Mouse (Mus musculus): ENCODE data around the gene Plcl2. TPM values are rescaled to one million over a fixed set of nuclear protein-coding genes. Genes with fewer than 3 reads are reported as not detected.
"Not testable (repeated sequence)": the region's sequence is repeated elsewhere in the genome, so short reads cannot be mapped to it uniquely, and the experiment has no call there.

Gene Plcl2
- polyA plus RNA-seq, 1 experiment from 2014 or later = 4.8 TPM

DNA sequence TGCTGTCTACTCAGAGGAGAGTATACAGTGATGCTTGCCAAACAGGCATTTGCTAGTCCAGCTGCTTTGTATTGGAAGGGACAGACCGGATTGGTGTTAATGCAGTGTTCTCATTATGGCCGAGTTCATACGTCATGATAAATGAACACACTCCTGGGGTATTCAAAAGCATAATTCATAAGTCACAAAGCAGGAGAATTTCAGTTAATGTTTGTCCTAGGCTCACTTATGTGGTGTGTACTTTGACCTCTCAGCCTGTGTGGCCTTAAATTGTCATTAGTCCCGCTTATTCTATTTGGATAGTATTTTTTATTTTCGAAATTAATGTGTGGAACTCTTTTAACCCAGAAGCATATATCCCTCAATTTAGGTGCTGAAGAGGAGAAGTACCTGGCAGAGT is 10.4 kb downstream of the Plcl2 start:
- H3K4me1 ChIP-seq (replicated peaks; ENCODE audit: control insufficient read depth, insufficient read depth, low read length) = 0 out of 2 replicates have a peak, but pooled peaks cover 3% of the 10 kb centered on the region
- H3K4me2 ChIP-seq (replicated peaks; ENCODE audit: low read depth) = peak overlapping the region; percentile 35
- no peak overlapping the region for H3K9ac ChIP-seq (ENCODE audit: low read depth, low read length)
- H3K27me3 ChIP-seq (replicated peaks; ENCODE audit: control insufficient read depth, insufficient read depth, low read length) = no peaks in the 10 kb centered on the region
- H3K9me3 ChIP-seq (ENCODE audit: control insufficient read depth) = no peaks in the 10 kb centered on the region
- ATAC-seq = peak; percentile 63
- peak overlapping the region; percentile 46 for H3K27ac ChIP-seq (ENCODE audit: low read depth, low read length)
- H3K4me3 ChIP-seq (ENCODE audit: low read depth, low read length) = no peak overlapping the region
- whole genome bisulfite sequencing = 42% methylated on average over 5 of the region's 5 CpGs
- TF ChIP-seq CTCF (IDR thresholded peaks at IDR 0.05; ENCODE audit: low read depth) = no peak
- no peaks in the 10 kb centered on the region for H3K36me3 ChIP-seq (ENCODE audit: control insufficient read depth, insufficient read depth)

DNA sequence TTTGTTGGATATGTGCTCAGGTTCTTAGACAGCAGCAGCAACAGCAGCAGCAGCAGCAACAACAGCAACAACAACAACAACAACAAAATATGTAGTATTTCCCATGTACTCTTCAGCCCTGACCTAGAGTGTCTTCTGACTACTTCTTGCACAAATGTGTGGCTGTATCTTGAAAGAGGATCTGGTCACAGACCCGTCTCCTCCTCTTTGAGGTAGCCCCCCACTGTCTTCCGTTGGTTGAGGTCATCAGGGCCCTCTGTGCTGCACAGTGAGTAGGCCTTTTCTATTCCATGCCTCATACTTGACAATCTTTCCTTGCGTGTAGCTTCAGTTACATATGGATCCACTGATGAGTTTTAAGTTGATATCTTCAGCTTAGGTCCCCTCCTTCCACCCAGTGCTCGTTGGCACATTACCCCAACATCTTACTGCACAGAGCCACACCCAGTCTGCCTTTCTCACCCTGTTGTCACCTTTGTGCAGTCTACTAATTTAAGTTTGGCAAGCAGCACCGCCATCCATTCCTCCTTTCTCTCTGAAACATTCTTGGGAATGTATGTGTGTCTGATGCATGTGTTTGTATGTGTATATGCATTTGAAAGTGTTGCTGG is 13.4 kb downstream of the Plcl2 start:
- WGBS = 68% methylated on average over 5 of the region's 5 CpGs

DNA sequence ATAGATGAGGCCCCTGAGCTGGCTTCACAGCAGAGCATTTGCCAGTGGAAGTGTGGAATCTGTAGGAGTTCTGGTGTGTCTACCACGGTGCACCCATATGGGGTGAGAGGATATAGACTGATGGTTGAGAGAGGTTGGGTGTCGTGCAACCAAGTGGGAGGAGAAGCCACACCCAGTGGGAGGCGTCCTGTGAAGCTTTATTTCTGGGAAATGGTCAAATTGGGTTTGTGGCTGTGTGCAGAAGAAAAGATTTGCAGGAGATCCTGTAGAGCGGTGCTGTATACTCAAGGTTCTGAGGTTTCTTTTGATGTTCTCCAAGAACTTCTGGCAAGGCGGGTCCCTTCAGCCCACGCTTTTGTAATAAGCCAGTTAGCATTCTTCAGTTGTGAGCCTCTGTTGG is 15.8 kb downstream of the Plcl2 start:
- Histone ChIP-seq H3K4me3 (ENCODE audit: low read depth, low read length) (no peak overlapping the region), H3K36me3 (ENCODE audit: control insufficient read depth, insufficient read depth) (no peaks in the 10 kb centered on the region), H3K27me3 (replicated peaks; ENCODE audit: control insufficient read depth, insufficient read depth, low read length) (no peaks in the 10 kb centered on the region), H3K9me3 (ENCODE audit: control insufficient read depth) (no peaks in the 10 kb centered on the region), H3K27ac (ENCODE audit: low read depth, low read length) (no peak overlapping the region), H3K4me1 (replicated peaks; ENCODE audit: control insufficient read depth, insufficient read depth, low read length) (0 out of 2 replicates have a peak, but pooled peaks cover 3% of the 10 kb centered on the region), H3K4me2 (replicated peaks; ENCODE audit: low read depth) (no peak overlapping the region), H3K9ac (ENCODE audit: low read depth, low read length) (no peak overlapping the region)
- no peak for TF ChIP-seq CTCF (IDR thresholded peaks at IDR 0.05; ENCODE audit: low read depth)
- WGBS = 73% methylated on average over 6 of the region's 6 CpGs
- ATAC-seq = no peak

More for the DNA sequence above, 13.4 kb downstream of the Plcl2 start:
- H3K9me3 ChIP-seq (ENCODE audit: control insufficient read depth) = no peaks in the 10 kb centered on the region
- H3K27me3 ChIP-seq (replicated peaks; ENCODE audit: control insufficient read depth, insufficient read depth, low read length) = no peaks in the 10 kb centered on the region
- ATAC-seq = no peak
- no peak for TF ChIP-seq CTCF (IDR thresholded peaks at IDR 0.05; ENCODE audit: low read depth)
- no peaks in the 10 kb centered on the region for H3K36me3 ChIP-seq (ENCODE audit: control insufficient read depth, insufficient read depth)
- H3K27ac ChIP-seq (ENCODE audit: low read depth, low read length) = no peak overlapping the region
- no peak overlapping the region for H3K4me2 ChIP-seq (replicated peaks; ENCODE audit: low read depth)
- H3K4me3 ChIP-seq (ENCODE audit: low read depth, low read length) = no peak overlapping the region
- H3K4me1 ChIP-seq (replicated peaks; ENCODE audit: control insufficient read depth, insufficient read depth, low read length) = 0 out of 2 replicates have a peak, but pooled peaks cover 3% of the 10 kb centered on the region
- no peak overlapping the region for H3K9ac ChIP-seq (ENCODE audit: low read depth, low read length)

DNA sequence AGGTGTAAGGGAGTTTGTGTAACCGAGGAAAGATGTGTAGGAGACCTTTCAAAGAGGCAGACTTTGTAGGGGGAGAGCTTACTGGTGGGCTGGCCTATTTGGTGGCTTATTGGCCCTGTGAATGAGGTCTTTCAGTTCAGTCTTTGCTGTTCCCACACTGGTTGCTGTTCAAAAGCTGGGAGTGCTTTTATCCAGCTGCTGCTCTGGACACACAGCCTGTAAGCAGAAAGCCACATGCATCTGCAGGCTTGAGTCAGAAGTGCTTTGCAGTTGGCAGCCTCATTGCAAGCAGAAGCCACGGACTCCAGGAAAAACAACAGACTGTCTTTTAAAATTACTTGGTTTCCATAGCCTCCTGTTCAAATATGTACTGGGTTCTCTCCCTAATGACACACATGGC is 16.6 kb downstream of the Plcl2 start:
- no peak overlapping the region for H3K4me3 ChIP-seq (ENCODE audit: low read depth, low read length)
- H3K27me3 ChIP-seq (replicated peaks; ENCODE audit: control insufficient read depth, insufficient read depth, low read length) = no peaks in the 10 kb centered on the region
- 65% methylated on average over 2 of the region's 2 CpGs for WGBS
- H3K36me3 ChIP-seq (ENCODE audit: control insufficient read depth, insufficient read depth) = no peaks in the 10 kb centered on the region
- H3K27ac ChIP-seq (ENCODE audit: low read depth, low read length) = no peak overlapping the region
- no peak for ATAC-seq
- no peaks in the 10 kb centered on the region for H3K9me3 ChIP-seq (ENCODE audit: control insufficient read depth)
- no peak overlapping the region for H3K4me2 ChIP-seq (replicated peaks; ENCODE audit: low read depth)
- no peak overlapping the region for H3K9ac ChIP-seq (ENCODE audit: low read depth, low read length)
- no peak for TF ChIP-seq CTCF (IDR thresholded peaks at IDR 0.05; ENCODE audit: low read depth)
- H3K4me1 ChIP-seq (replicated peaks; ENCODE audit: control insufficient read depth, insufficient read depth, low read length) = 0 out of 2 replicates have a peak, but pooled peaks cover 3% of the 10 kb centered on the region

DNA sequence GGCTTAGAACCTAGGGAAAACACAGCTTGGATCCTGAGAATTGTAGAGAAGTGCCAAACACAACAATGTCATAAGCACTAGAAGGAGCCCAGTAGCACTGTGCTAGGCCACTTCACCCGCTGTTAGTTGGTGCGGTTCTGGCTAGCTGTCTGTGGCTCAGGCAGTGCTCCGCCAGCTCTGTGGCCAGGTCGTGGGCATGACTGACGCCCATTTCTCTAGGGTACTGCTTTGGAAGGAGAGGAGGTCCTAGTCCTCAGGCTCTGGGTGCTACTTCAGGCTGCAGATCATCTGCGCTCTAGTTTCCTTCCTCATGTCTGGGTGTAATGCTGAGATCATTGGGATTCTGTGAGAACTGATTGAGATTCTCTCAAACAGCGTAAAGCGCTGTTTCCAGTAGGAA is 20.9 kb downstream of the Plcl2 start:
- Histone ChIP-seq H3K27ac (ENCODE audit: low read depth, low read length) (no peak overlapping the region), H3K9me3 (ENCODE audit: control insufficient read depth) (no peaks in the 10 kb centered on the region), H3K4me2 (replicated peaks; ENCODE audit: low read depth) (no peak overlapping the region), H3K27me3 (replicated peaks; ENCODE audit: control insufficient read depth, insufficient read depth, low read length) (no peaks in the 10 kb centered on the region), H3K36me3 (ENCODE audit: control insufficient read depth, insufficient read depth) (no peaks in the 10 kb centered on the region), H3K4me1 (replicated peaks; ENCODE audit: control insufficient read depth, insufficient read depth, low read length) (no peaks in the 10 kb centered on the region), H3K4me3 (ENCODE audit: low read depth, low read length) (no peak overlapping the region), H3K9ac (ENCODE audit: low read depth, low read length) (no peak overlapping the region)
- no peak for TF ChIP-seq CTCF (IDR thresholded peaks at IDR 0.05; ENCODE audit: low read depth)
- WGBS = 84% methylated on average over 8 of the region's 8 CpGs
- ATAC-seq = no peak

DNA sequence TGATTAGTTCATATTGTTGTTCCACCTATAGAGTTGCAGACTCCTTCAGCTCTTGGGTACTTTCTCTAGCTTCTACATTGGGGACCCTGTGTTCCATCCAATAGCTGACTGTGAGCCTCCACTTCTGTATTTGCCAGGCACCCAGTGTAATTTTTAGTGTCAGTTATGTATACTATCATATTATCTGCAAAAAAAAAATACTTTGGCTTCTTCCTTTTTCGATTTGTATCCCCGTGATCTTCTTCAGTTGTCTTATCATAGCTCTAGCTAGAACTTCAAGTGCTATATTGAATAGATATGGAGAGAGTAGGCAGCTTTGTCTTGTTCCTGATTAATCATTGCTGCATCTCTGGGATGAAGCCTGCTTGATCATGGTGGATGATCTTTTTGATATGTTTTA is 25.7 kb downstream of the Plcl2 start:
- H3K27me3 ChIP-seq (replicated peaks; ENCODE audit: control insufficient read depth, insufficient read depth, low read length); H3K9me3 ChIP-seq (ENCODE audit: control insufficient read depth); H3K4me1 ChIP-seq (replicated peaks; ENCODE audit: control insufficient read depth, insufficient read depth, low read length); ATAC-seq; H3K4me3 ChIP-seq (ENCODE audit: low read depth, low read length); H3K4me2 ChIP-seq (replicated peaks; ENCODE audit: low read depth); H3K9ac ChIP-seq (ENCODE audit: low read depth, low read length); H3K27ac ChIP-seq (ENCODE audit: low read depth, low read length); H3K36me3 ChIP-seq (ENCODE audit: control insufficient read depth, insufficient read depth): not testable (repeated sequence)
- 80% methylated on average over 2 of the region's 2 CpGs for WGBS

Data from intestine, postnatal 0 days (tissue).